Mouse (Mus musculus): ENCODE measurements around the gene Sgk2.

DNA sequence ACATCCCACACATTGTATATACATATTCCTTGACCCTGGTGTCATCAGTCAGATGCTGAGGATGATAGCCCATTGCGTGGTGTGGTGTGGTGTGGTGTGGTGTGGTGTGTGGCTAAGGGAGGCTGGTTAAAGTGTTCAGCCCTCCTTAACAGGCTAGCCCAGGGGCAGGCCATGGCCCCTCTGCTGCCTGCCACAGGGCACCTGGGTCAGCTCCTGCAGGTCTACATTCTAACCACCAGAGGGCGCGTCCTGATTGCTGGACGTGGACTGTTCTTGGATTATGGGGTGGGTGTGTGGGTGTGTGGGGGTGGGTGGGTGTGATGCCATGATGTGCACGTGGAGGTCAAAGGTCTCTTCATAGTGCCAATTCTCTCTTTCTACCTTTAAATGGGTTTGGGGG is 18.8 kb upstream of the Sgk2 start:
- TF ChIP-seq POLR2A (IDR thresholded peaks at IDR 0.05; ENCODE audit: low read depth, low read length) (no peak), CTCF (IDR thresholded peaks at IDR 0.05; ENCODE audit: extremely low read depth, insufficient read length, insufficient replicate concordance, low read depth, low read length) (peak; percentile 84; the same call in 1 of the 2 replicates)
